Mouse (Mus musculus): ENCODE measurements around the gene Prune2.

DNA sequence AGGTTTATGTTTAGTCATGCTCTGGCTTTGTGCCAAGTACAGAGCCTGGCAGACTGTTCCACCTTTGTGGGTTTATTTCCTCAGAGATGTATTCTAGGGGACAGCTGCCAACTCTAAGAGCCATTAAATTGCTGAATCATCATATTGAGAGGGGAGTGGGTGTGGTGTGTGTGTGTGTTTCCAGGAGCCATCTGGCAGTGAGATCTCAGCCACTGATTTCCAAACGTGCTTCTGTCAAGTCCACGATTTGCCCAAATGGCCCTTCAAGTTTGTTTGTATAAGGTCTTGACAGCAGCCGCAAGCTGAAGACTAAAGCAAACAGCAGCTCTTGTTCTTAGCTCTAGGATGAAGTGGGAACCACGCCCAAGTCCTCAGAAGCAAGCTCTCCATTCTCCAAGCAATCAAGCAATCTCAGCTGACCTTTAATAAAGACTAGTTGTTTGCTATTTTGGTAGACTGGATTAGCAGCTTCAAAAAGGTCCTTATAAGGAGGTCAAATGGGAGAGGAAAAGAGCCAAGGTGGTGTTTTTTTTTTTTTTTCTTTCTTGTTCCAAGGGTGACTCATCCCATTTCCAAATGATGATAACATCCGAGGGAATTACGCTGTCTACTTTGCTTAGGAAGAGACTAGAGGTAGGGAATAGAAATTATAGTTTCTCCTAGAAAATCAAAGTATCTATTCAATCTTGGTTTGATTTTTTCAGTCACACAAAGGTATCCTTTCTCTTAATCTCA, 55.5 kb downstream of the Prune2 start:
- TF ChIP-seq CTCF (conservative IDR thresholded peaks at IDR 0.05; ENCODE audit: insufficient read depth, insufficient read length, low read depth, low read length) (no peak), POLR2A (IDR thresholded peaks at IDR 0.05; ENCODE audit: low read depth, low read length) (no peak)
